Mouse (Mus musculus) frontal cortex, postnatal 10 days (tissue): ENCODE results near the gene Itpripl2.
A peak's percentile ranks its signal among the peaks of the same experiment; 100 is the strongest.

Experiments used
- DNase-seq, 2 experiments: peaks; one replicate each; pipeline ENCODE4 v3.0.0; 2022; ENCODE audit warnings: low spot score in 2 of 2, mixed read lengths in 1 of 2

The Itpripl2 gene

GRCm38 (mm10) chr7:118443895-118444485 is 47.8 kb downstream of the Itpripl2 start:
- DNase-seq = no peak

GRCm38 (mm10) chr7:118443371-118443770 is 48.4 kb downstream of the Itpripl2 start:
- peak; percentile 32 to 67 for DNase-seq

- DNase-seq = no peak
Measured at GRCm38 (mm10) chr7:118441535-118441934, 50.2 kb downstream of the Itpripl2 start.

- no peak for DNase-seq
Measured at GRCm38 (mm10) chr7:118437101-118437802, 54.5 kb downstream of the Itpripl2 start.
